7 mouse cellular contexts compared by ENCODE assay signal in genomic region chr1:192191322-192191639, GRCm38 (mm10). TPM values are rescaled to one million over a fixed set of nuclear protein-coding genes. Genes with fewer than 3 reads are reported as not detected.
DNase-seq lines count a peak whose midpoint lies in the region; ATAC-seq lines count a peak whose summit lies in the region.

No protein-coding gene starts in this region.

- ATAC-seq in liver, embryonic 11.5 days (replicated peaks; ENCODE audit: low FRiP score) = no peak
- ATAC-seq in forebrain, embryonic 16.5 days = no peak
- ATAC-seq in megakaryocyte, adult 5-6 weeks (ENCODE audit: poor library complexity, severe bottlenecking) = no peak

- no peak overlapping the region for H3K27ac ChIP-seq in liver, embryonic 11.5 days (ENCODE audit: low read depth, low read length)
- no peak overlapping the region for H3K27ac ChIP-seq in forebrain, embryonic 16.5 days (ENCODE audit: low read length)

- peak overlapping the region; percentile 76 for H3K4me2 ChIP-seq in liver, embryonic 11.5 days
- peak overlapping the region; percentile 86 for H3K4me2 ChIP-seq in forebrain, embryonic 16.5 days (ENCODE audit: low read length)

- H3K36me3 ChIP-seq in liver, embryonic 11.5 days (ENCODE audit: control insufficient read depth, insufficient read depth, low read length) = no peaks in the 10 kb centered on the region
- H3K36me3 ChIP-seq in forebrain, embryonic 16.5 days (ENCODE audit: control insufficient read depth, insufficient read depth) = no peaks in the 10 kb centered on the region

- H3K9me3 ChIP-seq in liver, embryonic 11.5 days (ENCODE audit: control insufficient read depth, low read length) = no peaks in the 10 kb centered on the region
- H3K9me3 ChIP-seq in forebrain, embryonic 16.5 days (ENCODE audit: control insufficient read depth, low read length) = no peaks in the 10 kb centered on the region

- 9% methylated on average over 13 of the region's 13 CpGs for WGBS in liver, embryonic 11.5 days
- 2% methylated on average over 13 of the region's 13 CpGs for WGBS in forebrain, embryonic 16.5 days

- H3K4me3 ChIP-seq in liver, embryonic 11.5 days (ENCODE audit: low read depth, low read length) = peak overlapping the region; percentile 49; the same call in 1 of the 2 replicates
- peak overlapping the region; percentile 54 for H3K4me3 ChIP-seq in forebrain, embryonic 16.5 days (replicated peaks; ENCODE audit: low read length)

- no peak for DNase-seq in liver, embryonic 11.5 days (ENCODE audit: low spot score)
- DNase-seq in liver = no peak
- peak; percentile 64 to 69 for DNase-seq in cerebellum, postnatal 10 days
- DNase-seq in lung, postnatal 4 days = peak; percentile 15 to 26
- no peak for DNase-seq in T-cell, adult 2 months (ENCODE audit: low spot score)

- H3K27me3 ChIP-seq in liver, embryonic 11.5 days (replicated peaks; ENCODE audit: control insufficient read depth, insufficient read depth, low read length) = peaks cover 38% of the 10 kb centered on the region
- H3K27me3 ChIP-seq in forebrain, embryonic 16.5 days (replicated peaks; ENCODE audit: control insufficient read depth, insufficient read depth, low read length) = peaks cover 4% of the 10 kb centered on the region; the same call in 1 of the 2 replicates

- H3K4me1 ChIP-seq in liver, embryonic 11.5 days (replicated peaks; ENCODE audit: control insufficient read depth, insufficient read depth, low read length) = no peaks in the 10 kb centered on the region
- peaks cover 16% of the 10 kb centered on the region for H3K4me1 ChIP-seq in forebrain, embryonic 16.5 days (replicated peaks; ENCODE audit: control insufficient read depth, insufficient read depth, low read length)

- no peak overlapping the region for H3K9ac ChIP-seq in liver, embryonic 11.5 days (ENCODE audit: low read depth, low read length)
- peak overlapping the region; percentile 64 for H3K9ac ChIP-seq in forebrain, embryonic 16.5 days (replicated peaks; ENCODE audit: low read depth, low read length)

RNA-seq across cellular contexts. Expression of gene Kcnh1, which starts 0.7 kb away (rescaled TPM):
- 0.03 and 0.04 TPM in 2 replicates for polyA plus RNA-seq in liver, embryonic 11.5 days (2014; fragmentation: Nextera tagmentation; extraction: Ambion mirVana)
- polyA plus RNA-seq in forebrain, embryonic 16.5 days (2015; fragmentation: Nextera tagmentation; extraction: Ambion mirVana) = 2.1 and 3.0 TPM in 2 replicates
- not detected in 2 replicates for total RNA-seq in megakaryocyte, adult 5-6 weeks (2015)
- total RNA-seq in megakaryocyte, adult 5-6 weeks (2017) = not detected in 2 replicates

RNA-seq across cellular contexts. Expression of gene Rcor3, which starts 53.4 kb away (rescaled TPM):
- 14.8 and 15.0 TPM in 2 replicates for polyA plus RNA-seq in liver, embryonic 11.5 days (2014; fragmentation: Nextera tagmentation; extraction: Ambion mirVana)
- polyA plus RNA-seq in forebrain, embryonic 16.5 days (2015; fragmentation: Nextera tagmentation; extraction: Ambion mirVana) = 25.5 and 27.3 TPM in 2 replicates
- total RNA-seq in megakaryocyte, adult 5-6 weeks (2015) = 22.4 and 25.1 TPM in 2 replicates
- total RNA-seq in megakaryocyte, adult 5-6 weeks (2017) = 15.7 and 18.3 TPM in 2 replicates

Comparison
In these comparisons a context has a peak if more than half of its experiments do, and no peak if none do; other contexts are left out.
1. DNase-seq: peak in cerebellum, postnatal 10 days (2 of 2) and lung, postnatal 4 days (2 of 2); none in liver, embryonic 11.5 days (single experiment), liver (single experiment) and T-cell, adult 2 months (single experiment).